In the genomic region with DNA sequence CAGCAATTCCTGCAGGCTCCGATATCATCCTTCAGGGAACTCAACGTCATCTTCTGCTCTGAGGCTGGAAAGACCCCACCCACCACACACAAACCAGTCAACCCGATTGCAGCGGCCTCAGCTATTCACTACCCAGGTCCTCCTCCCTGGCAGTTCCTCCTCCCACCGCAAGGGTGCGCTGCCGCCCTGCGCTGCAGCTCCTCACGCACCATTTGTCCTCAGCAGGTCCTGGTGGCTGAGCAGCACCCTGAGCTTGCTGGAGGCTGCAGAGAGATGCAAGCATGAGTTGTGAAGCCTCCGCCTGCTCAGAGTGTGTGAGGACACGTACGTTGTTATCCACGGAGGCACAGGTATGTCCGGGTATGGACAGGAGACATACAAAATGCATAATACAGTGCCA, we compare ENCODE assay signal across 9 mouse cellular contexts. TPM values are rescaled to one million over a fixed set of nuclear protein-coding genes. Genes with fewer than 3 reads are reported as not detected.
DNase-seq lines count a peak whose midpoint lies in the region; ATAC-seq and TF ChIP-seq lines count a peak whose summit lies in the region.
"Had no signal": no experiment of that assay in that cellular context is flagged by ENCODE, and none has a peak within 500 bp of the region (broad histone marks: within the 10 kb centered on the region; RNA-seq: fewer than 3 reads in every experiment).

No protein-coding gene starts in this region.

- H3K9me3 ChIP-seq in heart, embryonic 14.5 days (ENCODE audit: control insufficient read depth, low read length) = no peaks in the 10 kb centered on the region
- no peaks in the 10 kb centered on the region for H3K9me3 ChIP-seq in lung, embryonic 16.5 days (ENCODE audit: control insufficient read depth, low read length)

- 19% methylated on average over 14 of the region's 14 CpGs for WGBS in heart, embryonic 14.5 days
- 15% methylated on average over 14 of the region's 14 CpGs for WGBS in lung, embryonic 16.5 days

- no peaks in the 10 kb centered on the region for H3K27me3 ChIP-seq in heart, embryonic 14.5 days (ENCODE audit: control insufficient read depth, insufficient read depth, low read length)
- no peaks in the 10 kb centered on the region for H3K27me3 ChIP-seq in lung, embryonic 16.5 days (ENCODE audit: control insufficient read depth, insufficient read depth, low read depth, low read length)

- no peaks in the 10 kb centered on the region for H3K36me3 ChIP-seq in heart, embryonic 14.5 days (ENCODE audit: control insufficient read depth, insufficient read depth, low read length)
- no peaks in the 10 kb centered on the region for H3K36me3 ChIP-seq in lung, embryonic 16.5 days (ENCODE audit: control insufficient read depth, insufficient read depth, low read length)

- no peak for TF ChIP-seq POLR2A in bone marrow macrophage, adult 2 months (IDR thresholded peaks at IDR 0.05; ENCODE audit: borderline replicate concordance, low read depth, low read length)

- no peak overlapping the region for H3K4me3 ChIP-seq in bone marrow macrophage, adult 2 months (ENCODE audit: insufficient read depth, low read length)
- H3K4me3 ChIP-seq in heart, embryonic 14.5 days (ENCODE audit: control insufficient read depth in 1 of 2, insufficient read depth in 1 of 2, low read depth in 1 of 2, low read length in 2 of 2) = no peak overlapping the region
- no peak overlapping the region for H3K4me3 ChIP-seq in lung, embryonic 16.5 days (ENCODE audit: low read length)

- H3K4me2 ChIP-seq in heart, embryonic 14.5 days (ENCODE audit: low read length) = no peak overlapping the region
- H3K4me2 ChIP-seq in lung, embryonic 16.5 days (ENCODE audit: low read depth, low read length) = no peak overlapping the region

- ATAC-seq in erythroblast, adult 5-6 weeks (replicated peaks; ENCODE audit: low FRiP score, poor library complexity, severe bottlenecking) = peak; percentile 77
- 0 out of 2 replicates have a peak, but pooled peaks have one; percentile 28 for ATAC-seq in heart, embryonic 14.5 days (ENCODE audit: insufficient number of reproducible peaks, insufficient read depth, low FRiP score, low read depth)
- ATAC-seq in lung, embryonic 16.5 days (ENCODE audit: low read depth) = peak; percentile 15; the same call in 1 of the 2 replicates

- TF ChIP-seq CTCF in bone marrow macrophage, adult 2 months (IDR thresholded peaks at IDR 0.05; ENCODE audit: low read depth, low read length) = peak; percentile 98

- peak; percentile 87 for DNase-seq in ES-CJ7 (ENCODE audit: low read depth, low spot score)
- peak; percentile 20 to 57 for DNase-seq in layer of hippocampus, adult 18-20 months (ENCODE audit: low spot score in 2 of 2)
- peak; percentile 6 for DNase-seq in retina, postnatal 7 days (ENCODE audit: low read depth, low spot score)
- peak; percentile 49 for DNase-seq in urinary bladder, adult 2 months (ENCODE audit: low spot score)

- no peak overlapping the region for H3K27ac ChIP-seq in bone marrow macrophage, adult 2 months (ENCODE audit: insufficient read depth, low read depth, low read length)
- H3K27ac ChIP-seq in heart, embryonic 14.5 days (replicated peaks in 1 of 2; ENCODE audit: control insufficient read depth in 1 of 2, insufficient read depth in 1 of 2, low read depth in 2 of 2, low read length in 2 of 2) = no peak overlapping the region
- no peak overlapping the region for H3K27ac ChIP-seq in lung, embryonic 16.5 days (ENCODE audit: low read length)

- H3K9ac ChIP-seq in heart, embryonic 14.5 days (ENCODE audit: low read length) = no peak overlapping the region
- no peak overlapping the region for H3K9ac ChIP-seq in lung, embryonic 16.5 days (ENCODE audit: low read length)

- no peaks in the 10 kb centered on the region for H3K4me1 ChIP-seq in bone marrow macrophage, adult 2 months (ENCODE audit: control insufficient read depth, insufficient read depth, low read length)
- H3K4me1 ChIP-seq in heart, embryonic 14.5 days (ENCODE audit: control insufficient read depth in 2 of 2, insufficient read depth in 2 of 2, low read length in 2 of 2) = peaks cover 0 to 11% of the 10 kb centered on the region in 2 experiments; a peak in 2 of 4 replicates
- no peaks in the 10 kb centered on the region for H3K4me1 ChIP-seq in lung, embryonic 16.5 days (replicated peaks; ENCODE audit: control insufficient read depth, insufficient read depth, low read length)

RNA-seq across cellular contexts. Expression of a gene that starts 1.9 kb away (rescaled TPM):
- not detected in 2 replicates for polyA plus RNA-seq in bone marrow macrophage, adult 2 months (2012; ENCODE audit: insufficient read depth, insufficient read length, missing spikeins)
- not detected in 2 replicates for total RNA-seq in erythroblast, adult 5-6 weeks (2015; ENCODE audit: low replicate concordance)
- total RNA-seq in erythroblast, adult 5-6 weeks (2017; ENCODE audit: low replicate concordance) = not detected in 2 replicates
- 4.3 and 6.0 TPM in 2 replicates for polyA plus RNA-seq in heart, embryonic 14.5 days (2014; fragmentation: Nextera tagmentation; extraction: Ambion mirVana)
- not detected for total RNA-seq in layer of hippocampus, adult 18-20 months (2021)
- 0.43 and 0.62 TPM in 2 replicates for polyA plus RNA-seq in lung, embryonic 16.5 days (2015; fragmentation: Nextera tagmentation; extraction: Ambion mirVana)
- 0.08 and 0.29 TPM in 2 replicates for polyA plus RNA-seq in urinary bladder, adult 2 months (2012; rRNA removed)
- total RNA-seq: left cerebral cortex, postnatal 10 days had no signal

RNA-seq across cellular contexts. Expression of a gene that starts 24.6 kb away (rescaled TPM):
- not detected in 2 replicates for polyA plus RNA-seq in bone marrow macrophage, adult 2 months (2012; ENCODE audit: insufficient read depth, insufficient read length, missing spikeins)
- not detected in 2 replicates for total RNA-seq in erythroblast, adult 5-6 weeks (2015; ENCODE audit: low replicate concordance)
- total RNA-seq in erythroblast, adult 5-6 weeks (2017; ENCODE audit: low replicate concordance) = not detected in 2 replicates
- not detected in 2 replicates for polyA plus RNA-seq in heart, embryonic 14.5 days (2014; fragmentation: Nextera tagmentation; extraction: Ambion mirVana)
- total RNA-seq in layer of hippocampus, adult 18-20 months (2021) = not detected
- 0.15 and 0.18 TPM in 2 replicates for polyA plus RNA-seq in lung, embryonic 16.5 days (2015; fragmentation: Nextera tagmentation; extraction: Ambion mirVana)
- polyA plus RNA-seq in urinary bladder, adult 2 months (2012; rRNA removed) = 0.12 and 0.13 TPM in 2 replicates
- total RNA-seq: left cerebral cortex, postnatal 10 days had no signal

RNA-seq across cellular contexts. Expression of a gene that starts 30.2 kb away (rescaled TPM):
- polyA plus RNA-seq in bone marrow macrophage, adult 2 months (2012; ENCODE audit: insufficient read depth, insufficient read length, missing spikeins) = not detected in 2 replicates
- 0.77 and 5.2 TPM in 2 replicates for total RNA-seq in erythroblast, adult 5-6 weeks (2015; ENCODE audit: low replicate concordance)
- 2.6 and 3.8 TPM in 2 replicates for total RNA-seq in erythroblast, adult 5-6 weeks (2017; ENCODE audit: low replicate concordance)
- polyA plus RNA-seq in heart, embryonic 14.5 days (2014; fragmentation: Nextera tagmentation; extraction: Ambion mirVana) = not detected in 2 replicates
- total RNA-seq in layer of hippocampus, adult 18-20 months (2021) = 1 to 10 TPM in 1 of 2 experiments, under 1 TPM in 1; 0.57 to 1.0 TPM
- polyA plus RNA-seq in lung, embryonic 16.5 days (2015; fragmentation: Nextera tagmentation; extraction: Ambion mirVana) = 0.30 and 0.47 TPM in 2 replicates
- polyA plus RNA-seq in urinary bladder, adult 2 months (2012; rRNA removed) = 7.0 and 8.5 TPM in 2 replicates
- total RNA-seq: left cerebral cortex, postnatal 10 days had no signal

RNA-seq across cellular contexts. Expression of a gene that starts 42.5 kb away (rescaled TPM):
- 14.2 and 14.3 TPM in 2 replicates for polyA plus RNA-seq in bone marrow macrophage, adult 2 months (2012; ENCODE audit: insufficient read depth, insufficient read length, missing spikeins)
- total RNA-seq in erythroblast, adult 5-6 weeks (2015; ENCODE audit: low replicate concordance) = 1.9 and 3.5 TPM in 2 replicates
- total RNA-seq in erythroblast, adult 5-6 weeks (2017; ENCODE audit: low replicate concordance) = 7.0 and 8.3 TPM in 2 replicates
- 27.6 and 28.4 TPM in 2 replicates for polyA plus RNA-seq in heart, embryonic 14.5 days (2014; fragmentation: Nextera tagmentation; extraction: Ambion mirVana)
- total RNA-seq in layer of hippocampus, adult 18-20 months (2021) = 10 to 100 TPM; 29.8 to 32.4 TPM
- polyA plus RNA-seq in lung, embryonic 16.5 days (2015; fragmentation: Nextera tagmentation; extraction: Ambion mirVana) = 36.4 and 38.2 TPM in 2 replicates
- polyA plus RNA-seq in urinary bladder, adult 2 months (2012; rRNA removed) = 26.9 and 29.5 TPM in 2 replicates

RNA-seq across cellular contexts. Expression of a gene that starts 46.4 kb away (rescaled TPM):
- polyA plus RNA-seq in bone marrow macrophage, adult 2 months (2012; ENCODE audit: insufficient read depth, insufficient read length, missing spikeins) = 3.6 and 4.5 TPM in 2 replicates
- 4.4 TPM in 1 of 2 replicates, not detected in the other for total RNA-seq in erythroblast, adult 5-6 weeks (2015; ENCODE audit: low replicate concordance)
- 2.8 and 5.6 TPM in 2 replicates for total RNA-seq in erythroblast, adult 5-6 weeks (2017; ENCODE audit: low replicate concordance)
- 8.1 and 10.0 TPM in 2 replicates for polyA plus RNA-seq in heart, embryonic 14.5 days (2014; fragmentation: Nextera tagmentation; extraction: Ambion mirVana)
- 10 to 100 TPM; 12.9 to 14.8 TPM for total RNA-seq in layer of hippocampus, adult 18-20 months (2021)
- polyA plus RNA-seq in lung, embryonic 16.5 days (2015; fragmentation: Nextera tagmentation; extraction: Ambion mirVana) = 10.0 and 10.6 TPM in 2 replicates
- 4.6 and 9.2 TPM in 2 replicates for polyA plus RNA-seq in urinary bladder, adult 2 months (2012; rRNA removed)

Comparison
In these comparisons a context has a peak if more than half of its experiments do, and no peak if none do; other contexts are left out.
1. DNase-seq: peak in every context shown above with its lines; median percentile 87 in ES-CJ7; 49 in urinary bladder, adult 2 months; 38 in layer of hippocampus, adult 18-20 months; 6 in retina, postnatal 7 days.
2. ATAC-seq: peak in every context shown above with its lines; median percentile 77 in erythroblast, adult 5-6 weeks; 28 in heart, embryonic 14.5 days; 15 in lung, embryonic 16.5 days.